Mouse (Mus musculus) lung, postnatal 0 days (tissue): ENCODE data around the gene Olfr49.

Source experiments
- CTCF ChIP-seq: IDR thresholded peaks from 2 replicates; pipeline ENCODE4 v1.5.1; 2016; ENCODE audit warnings: antibody characterized with exemption, mild to moderate bottlenecking
- EP300 ChIP-seq: IDR thresholded peaks from 2 replicates; pipeline ENCODE4 v1.6.1; 2016; ENCODE audit warnings: antibody characterized with exemption, mild to moderate bottlenecking, control low read depth

DNA sequence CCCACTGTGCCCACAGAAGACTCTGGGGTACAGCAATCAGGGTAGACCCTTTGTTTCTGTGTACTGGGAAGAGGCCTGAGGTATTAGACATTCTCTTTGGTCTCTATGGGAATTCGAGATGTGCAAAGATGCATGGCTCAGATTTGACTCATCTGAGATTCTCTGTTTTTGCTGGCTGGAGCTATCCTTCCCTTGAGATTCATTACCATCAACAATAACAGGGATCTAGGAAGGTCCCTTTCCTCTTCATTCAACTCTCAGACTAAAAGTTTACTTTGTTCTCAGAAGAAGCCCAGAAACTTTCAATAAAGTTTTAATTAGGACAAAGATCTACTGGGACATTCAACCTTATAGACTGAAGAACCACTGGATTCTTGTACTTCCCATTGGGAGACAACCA is at the start of gene Olfr49:
- TF ChIP-seq CTCF, result no peak
- TF ChIP-seq EP300, result no peak
